Mouse (Mus musculus) frontal cortex, postnatal 14 days (tissue): ENCODE data around the gene Ppip5k1.
A peak's percentile ranks its signal among the peaks of the same experiment; 100 is the strongest.
"Not testable (repeated sequence)": the region's sequence is repeated elsewhere in the genome, so short reads cannot be mapped to it uniquely, and the experiment has no call there.

Source experiments
- DNase-seq, 2 experiments: peaks; one replicate each; pipeline ENCODE4 v3.0.0; 2022; ENCODE audit warnings: low spot score in 2 of 2

The Ppip5k1 gene

DNA sequence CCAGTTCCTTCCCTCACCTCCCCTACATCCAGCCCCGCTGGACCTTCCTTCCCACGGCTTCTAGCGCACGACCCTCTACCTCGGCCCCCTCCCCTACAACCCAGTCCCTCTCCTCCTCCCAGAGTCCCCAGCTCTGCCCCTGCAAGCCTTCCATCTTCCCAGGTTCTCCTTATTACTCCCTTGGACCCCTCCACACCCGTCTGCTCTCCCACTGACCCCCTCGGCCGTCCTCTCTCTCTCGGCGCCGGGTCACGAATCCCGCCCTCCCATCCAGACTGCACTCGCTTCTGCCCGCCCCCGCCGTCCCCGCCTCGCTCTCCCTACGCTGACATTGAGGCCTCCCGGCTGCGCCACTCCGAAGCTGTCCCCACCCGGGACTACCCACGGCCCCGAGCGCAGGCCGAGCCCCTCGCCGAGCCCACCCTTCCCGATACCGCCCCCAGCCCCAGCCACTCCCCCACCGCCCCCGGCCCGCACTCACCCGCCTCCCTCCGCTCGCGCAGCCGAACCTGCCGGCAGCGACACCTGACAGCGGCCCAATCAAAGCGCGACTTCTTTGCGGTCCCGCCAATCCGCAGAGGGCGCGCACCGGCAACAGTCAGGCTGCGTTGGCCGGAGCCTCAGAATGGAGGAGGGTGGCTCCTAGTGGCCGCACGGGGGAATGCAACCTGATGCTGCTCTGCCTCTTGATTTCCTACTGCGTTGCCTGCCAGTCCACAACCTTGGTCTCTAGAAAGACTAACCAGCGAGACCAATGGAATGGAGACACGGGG, at the start of gene Ppip5k1:
Gene Ppip5k1 (minus strand): TSS at position 577 of the 773 bp plus-strand sequence.
- peak; percentile 95 to 98 for DNase-seq

- no peak for DNase-seq
These were observed 48.1 kb upstream of the Ppip5k1 start for GRCm38 (mm10) chr2:121403296-121403695.

GRCm38 (mm10) chr2:121396624-121397023, 41.4 kb upstream of the Ppip5k1 start:
- DNase-seq, result peak; percentile 41 to 86

- DNase-seq, result not testable (repeated sequence)
These were observed 31.9 kb upstream of the Ppip5k1 start, which contains the start of gene Strc for GRCm38 (mm10) chr2:121386961-121387575. Gene Strc, minus strand, starts transcription at chr2:121387168.

DNA sequence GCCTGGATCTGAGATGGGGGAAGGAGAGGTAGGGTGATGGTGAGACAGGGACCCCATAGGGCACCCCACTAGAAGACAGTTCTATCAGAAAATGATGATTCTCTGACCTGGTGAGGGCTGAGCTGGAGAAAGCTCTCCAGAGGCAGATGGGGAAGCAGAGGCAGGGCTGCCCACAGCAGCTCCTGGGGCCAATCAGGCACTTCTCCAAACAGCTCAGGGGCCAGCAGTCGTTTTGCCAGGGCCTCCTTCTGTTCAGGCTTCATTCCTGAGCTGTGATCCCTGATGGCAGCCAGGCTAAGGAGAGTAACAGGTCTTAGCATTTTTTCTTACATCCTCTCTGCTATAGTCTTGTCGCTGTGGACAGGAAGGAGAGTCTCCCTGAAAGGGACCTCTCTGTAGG, 19.6 kb upstream of the Ppip5k1 start:
- DNase-seq, result no peak

DNA sequence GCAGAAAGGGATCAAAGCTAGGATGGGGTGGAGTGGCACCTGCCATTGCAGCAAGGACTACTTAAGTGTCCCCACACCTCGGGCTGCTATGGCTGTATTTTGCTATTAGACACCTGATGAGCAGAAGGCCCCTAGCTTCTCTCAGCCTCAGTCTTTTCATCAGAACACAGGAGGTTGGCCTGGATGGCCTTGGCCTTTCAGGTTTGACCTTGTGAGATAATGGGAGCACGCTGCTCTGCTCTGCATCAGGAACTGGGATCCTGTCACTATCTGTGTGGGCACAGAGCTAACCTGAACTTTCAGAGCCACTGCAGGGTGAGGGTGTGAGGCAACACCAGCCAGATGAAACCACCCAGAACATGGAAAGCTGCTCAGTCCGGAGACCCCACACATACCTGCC, 17.1 kb upstream of the Ppip5k1 start:
- no peak for DNase-seq

- no peak for DNase-seq
These were observed 15.7 kb upstream of the Ppip5k1 start for GRCm38 (mm10) chr2:121370921-121371320.

- no peak for DNase-seq
These were observed 13.6 kb upstream of the Ppip5k1 start for GRCm38 (mm10) chr2:121368831-121369230.

- no peak for DNase-seq
These were observed 8.5 kb upstream of the Ppip5k1 start for GRCm38 (mm10) chr2:121363656-121364055.

GRCm38 (mm10) chr2:121359461-121359860, 4.3 kb upstream of the Ppip5k1 start:
- DNase-seq, result no peak

DNA sequence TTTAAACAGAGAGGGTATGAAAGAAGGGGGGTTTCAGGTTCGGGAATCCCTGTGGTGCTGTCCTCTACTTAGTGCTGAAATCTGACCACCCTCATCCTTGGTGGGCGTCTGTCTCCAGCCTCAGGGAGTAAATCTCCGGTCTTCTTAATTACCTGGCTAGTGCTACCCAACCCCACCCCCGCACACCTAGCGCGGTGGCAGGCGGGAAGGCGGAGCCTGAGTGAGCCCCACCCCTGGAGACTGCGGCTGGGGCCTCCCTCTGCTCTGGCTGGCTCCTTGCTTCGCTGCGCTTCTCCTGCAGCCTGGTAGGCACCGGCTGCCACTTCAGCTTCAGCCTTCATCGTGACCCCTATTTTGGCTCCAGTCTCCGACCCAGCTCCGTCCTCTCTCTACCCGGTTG, 3.2 kb upstream of the Ppip5k1 start:
- peak; percentile 72 to 75 for DNase-seq

DNA sequence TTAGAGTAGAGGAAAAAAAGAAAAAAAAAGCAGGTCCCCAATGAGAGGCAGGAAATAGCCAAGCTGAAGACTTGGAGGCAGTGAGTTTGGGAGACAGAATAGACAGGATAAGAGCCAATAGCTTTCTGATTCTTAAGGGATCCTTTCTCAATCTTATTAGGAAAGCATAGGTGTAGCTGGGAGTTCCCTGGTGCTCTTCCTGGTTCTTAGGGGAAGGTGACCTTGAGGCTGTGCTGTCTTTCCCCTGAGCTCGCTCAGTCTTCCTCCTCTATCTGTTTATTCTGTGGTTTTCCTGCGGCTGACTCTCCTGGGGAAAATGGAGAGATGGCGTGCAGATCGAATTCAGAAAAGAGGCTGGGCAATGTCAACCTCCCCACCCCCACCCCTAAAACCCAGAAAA, 2.8 kb upstream of the Ppip5k1 start:
- DNase-seq, result no peak

GRCm38 (mm10) chr2:121357494-121357893, 2.3 kb upstream of the Ppip5k1 start, which contains the start of gene Ckmt1:
Gene Ckmt1, plus strand, starts transcription at chr2:121357714.
- DNase-seq, result no peak

DNA sequence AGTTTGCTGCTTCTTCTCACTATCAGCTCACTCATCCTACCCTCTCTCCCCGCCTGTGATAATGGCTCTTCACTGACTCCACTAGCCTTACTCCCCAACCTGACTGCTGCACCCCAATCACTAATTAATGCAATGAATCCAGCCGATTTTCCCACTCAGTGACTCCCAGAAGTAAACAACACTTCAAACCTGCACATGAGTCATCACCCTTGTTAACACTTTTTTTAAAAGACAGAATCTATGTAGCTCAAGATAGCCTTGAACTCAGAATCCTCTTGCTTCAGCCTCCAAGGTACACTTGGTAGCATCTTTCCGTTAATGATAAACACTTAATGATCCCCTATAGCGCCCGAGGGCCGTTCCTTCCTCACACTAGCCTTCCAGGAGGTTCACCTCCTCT, 818 bp downstream of the Ppip5k1 start:
- DNase-seq, result no peak

DNA sequence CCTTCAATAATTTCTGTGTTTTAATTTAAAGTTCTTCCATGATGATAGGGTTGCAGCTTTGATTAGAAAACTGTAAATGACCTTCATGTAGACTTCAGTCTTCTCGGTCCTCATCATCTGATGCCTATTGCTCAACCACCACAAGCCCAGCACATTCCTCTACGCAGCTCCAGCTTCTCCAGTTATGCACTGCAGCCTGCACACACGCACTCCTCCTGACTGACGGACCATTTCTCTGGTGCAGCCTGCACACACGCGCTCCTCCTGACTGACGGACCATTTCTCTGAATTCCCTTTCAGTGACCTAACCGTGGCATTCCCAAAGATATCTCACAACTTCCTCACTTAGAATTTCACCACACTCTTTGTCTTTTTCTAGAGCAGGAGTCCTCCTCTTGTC, 2.0 kb downstream of the Ppip5k1 start:
- DNase-seq, result no peak

DNA sequence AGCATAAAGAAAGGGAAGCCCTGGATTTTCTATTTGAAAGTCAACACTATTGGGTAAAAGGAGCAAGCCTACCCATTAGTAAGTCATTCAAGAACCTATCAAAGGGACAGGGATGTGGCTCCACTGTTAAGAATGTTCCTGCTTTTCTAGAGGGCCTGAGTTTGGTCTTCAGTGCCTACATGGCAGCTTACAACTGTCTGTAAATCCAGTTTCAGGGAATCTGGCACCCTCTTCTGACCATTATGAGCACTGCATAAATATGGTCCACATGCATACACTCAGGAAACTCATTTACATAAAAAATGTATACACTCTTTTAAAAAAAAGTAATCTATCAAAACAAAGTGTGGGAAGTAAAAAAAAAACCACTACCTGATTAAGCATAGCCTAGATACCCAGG, 16.1 kb downstream of the Ppip5k1 start:
- no peak for DNase-seq

GRCm38 (mm10) chr2:121329492-121329891, 25.7 kb downstream of the Ppip5k1 start:
- no peak for DNase-seq

- no peak for DNase-seq
These were observed 31.3 kb downstream of the Ppip5k1 start for GRCm38 (mm10) chr2:121323693-121324470.

DNA sequence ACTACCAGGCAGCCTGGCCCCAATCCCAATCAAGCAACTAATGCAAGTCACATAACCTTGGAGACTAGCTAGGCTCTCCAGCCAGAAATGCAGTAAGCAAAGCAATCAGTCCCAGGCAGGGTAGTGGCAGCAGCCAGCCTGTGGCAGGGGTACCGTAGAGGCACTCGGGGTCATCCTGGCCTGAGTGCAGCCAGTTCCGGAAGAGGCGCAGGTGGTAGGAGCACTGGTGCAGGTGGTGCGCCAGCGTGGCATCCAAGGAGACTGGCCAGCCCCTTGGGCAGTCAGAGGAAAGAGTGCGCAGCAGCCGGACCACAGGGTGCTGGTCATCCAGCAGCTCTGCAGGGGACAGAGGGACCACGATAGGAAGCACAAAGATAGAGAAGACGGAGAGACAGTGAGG, 32.2 kb downstream of the Ppip5k1 start:
- DNase-seq, result no peak

- DNase-seq, result no peak
These were observed 38.9 kb downstream of the Ppip5k1 start for GRCm38 (mm10) chr2:121316278-121316677.

DNA sequence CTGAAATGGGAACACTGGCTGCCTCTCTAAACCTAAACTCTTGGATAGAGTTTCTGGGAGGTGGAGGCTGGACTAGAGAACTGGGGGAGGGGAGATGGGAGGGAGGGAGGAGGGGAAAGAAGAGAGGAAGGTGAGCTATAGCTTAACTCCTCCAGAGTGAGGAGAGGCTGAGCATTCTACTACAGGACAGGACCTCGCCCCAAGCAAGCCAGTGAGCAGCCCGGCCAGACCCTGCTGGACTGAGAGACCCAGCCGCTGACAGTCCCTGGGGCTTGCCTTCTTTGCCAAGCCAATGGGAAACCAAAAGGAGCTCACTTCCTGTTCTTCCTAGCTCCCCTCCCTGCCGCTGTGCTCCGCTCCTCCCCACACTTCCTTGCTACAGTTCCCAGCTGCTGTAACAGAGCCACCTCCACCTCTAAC, 46.2 kb downstream of the Ppip5k1 start:
- DNase-seq, result peak in 1 of 2 experiments; percentile 20

DNA sequence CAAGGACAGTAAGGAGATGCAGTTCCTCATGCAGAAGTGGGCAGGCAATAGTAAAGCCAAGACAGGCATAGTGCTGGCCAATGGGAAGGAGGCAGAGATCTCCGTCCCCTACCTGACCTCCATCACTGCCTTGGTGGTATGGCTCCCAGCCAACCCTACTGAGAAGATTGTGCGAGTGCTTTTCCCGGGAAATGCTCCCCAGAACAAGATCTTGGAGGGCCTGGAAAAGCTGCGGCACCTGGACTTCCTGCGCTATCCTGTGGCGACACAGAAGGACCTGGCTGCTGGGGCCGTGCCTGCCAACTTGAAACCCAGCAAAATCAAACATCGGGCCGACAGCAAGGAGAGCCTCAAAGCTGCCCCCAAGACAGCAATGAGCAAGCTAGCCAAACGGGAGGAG, 55.2 kb downstream of the Ppip5k1 start:
- DNase-seq, result no peak
